Mouse (Mus musculus) limb, embryonic 15.5 days (tissue): ENCODE results near the gene Eif4ebp2. TPM values are rescaled to one million over a fixed set of nuclear protein-coding genes. Genes with fewer than 3 reads are reported as not detected.

Source experiments
- ATAC-seq: fragments of 200-750 bp; cut with Nextera tagmentation; 2 replicates; pipeline ENCODE4 v1.8.0; 2017; ENCODE audit warnings: low read depth, moderate TSS enrichment; ENCODE audit not compliant: insufficient number of reproducible peaks, low FRiP score, low TSS enrichment
- H3K27ac ChIP-seq: fragments of 300-500 bp; sonication (generic); 2 replicates; pipeline ENCODE4 v1.5.1; 2015; ENCODE audit warnings: moderate library complexity, mild to moderate bottlenecking, inconsistent platforms
- H3K27me3 ChIP-seq: fragments of 300-500 bp; sonication (generic); 2 replicates; pipeline ENCODE4 v1.6.1; 2015; ENCODE audit warnings: inconsistent platforms
- H3K36me3 ChIP-seq: fragments of 300-500 bp; sonication (generic); 2 replicates; pipeline ENCODE4 v1.6.1; 2015; ENCODE audit warnings: inconsistent platforms
- H3K4me1 ChIP-seq: fragments of 300-500 bp; sonication (generic); 2 replicates; pipeline ENCODE4 v1.6.1; 2015; ENCODE audit warnings: inconsistent platforms
- H3K4me2 ChIP-seq: fragments of 300-500 bp; sonication (generic); 2 replicates; pipeline ENCODE4 v1.6.1; 2015; ENCODE audit warnings: mild to moderate bottlenecking, inconsistent platforms
- H3K4me3 ChIP-seq: fragments of 300-500 bp; sonication (generic); 2 replicates; pipeline ENCODE4 v1.5.1; 2015; ENCODE audit warnings: mild to moderate bottlenecking, inconsistent platforms
- H3K9ac ChIP-seq: fragments of 300-500 bp; sonication (generic); 2 replicates; pipeline ENCODE4 v1.6.1; 2015; ENCODE audit warnings: inconsistent platforms
- H3K9me3 ChIP-seq: fragments of 300-500 bp; sonication (generic); 2 replicates; pipeline ENCODE4 v1.6.1; 2016; ENCODE audit warnings: inconsistent platforms
- WGBS: fragments of 180-500 bp; shearing (Covaris S2); methylation state at CpG from one replicate; pipeline ENCODE4 v1.1.7; 2015; 5-methylcytosine and 5-hydroxymethylcytosine counted together
- polyA plus RNA-seq: library from polyadenylated mRNA; unstranded; fragments of >200 nt; fragmentation: Nextera tagmentation; extraction: Ambion mirVana; gene quantifications from 2 replicates; pipeline ENCODE4 v1.2.1, GENCODE M21; 2015

The Eif4ebp2 gene
- polyA plus RNA-seq, 1 experiment from 2014 or later: 64.5 TPM

DNA sequence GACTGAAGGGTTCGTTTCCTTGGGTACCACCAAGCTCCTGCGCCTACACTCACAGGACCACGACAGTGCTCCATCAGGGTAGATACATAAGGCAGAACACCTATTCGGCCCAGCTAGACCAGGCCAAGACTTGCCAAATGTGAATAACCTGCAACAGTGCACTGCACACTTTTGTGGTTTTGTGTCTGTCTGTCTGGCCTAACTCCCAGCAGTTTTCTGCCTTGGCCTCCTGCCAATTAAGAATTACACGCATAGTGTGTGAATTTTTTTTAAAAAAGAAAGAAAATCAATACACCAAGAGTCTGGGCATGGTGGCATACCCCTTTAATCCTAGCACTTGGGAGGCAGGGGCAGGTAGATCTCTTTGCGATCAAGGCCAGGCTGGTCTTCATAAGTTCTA, 24.5 kb downstream of the Eif4ebp2 start:
- H3K27me3 ChIP-seq: no peaks in the 10 kb centered on the region
- no peak overlapping the region for H3K27ac ChIP-seq
- no peak overlapping the region for H3K9ac ChIP-seq
- peaks cover 12% of the 10 kb centered on the region; the same call in 1 of the 2 replicates for H3K4me1 ChIP-seq
- no peaks in the 10 kb centered on the region for H3K9me3 ChIP-seq
- no peak overlapping the region for H3K4me2 ChIP-seq
- WGBS: 80% methylated on average over 6 of the region's 6 CpGs
- no peak for ATAC-seq
- no peak overlapping the region for H3K4me3 ChIP-seq
- peaks cover 37% of the 10 kb centered on the region for H3K36me3 ChIP-seq

DNA sequence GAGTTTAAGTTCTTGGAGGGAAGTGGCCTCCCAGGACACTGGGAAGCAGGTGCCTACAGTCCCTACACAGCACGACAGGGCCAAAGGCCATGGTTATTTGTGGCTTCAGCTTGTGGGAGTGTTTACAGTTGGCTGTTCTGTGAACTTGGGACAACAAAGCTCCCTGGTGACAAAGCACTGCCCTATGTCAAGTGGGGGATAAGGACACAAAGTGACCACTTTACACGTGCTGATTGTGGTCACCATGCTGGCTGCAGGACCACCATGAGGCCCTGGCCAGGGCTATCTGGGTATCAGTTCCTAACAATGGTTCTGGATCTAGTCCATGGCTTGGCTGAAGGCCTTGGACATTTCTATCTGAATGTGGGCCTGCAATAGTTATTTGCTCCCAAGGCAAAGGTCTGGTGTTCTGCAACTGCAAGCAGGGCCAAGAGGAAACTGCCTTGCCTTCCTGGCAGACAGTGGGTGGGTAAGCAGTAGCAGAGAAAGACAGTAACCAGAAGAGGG, 26.2 kb downstream of the Eif4ebp2 start:
- no peak overlapping the region for H3K4me2 ChIP-seq
- WGBS: 61% methylated on average over 2 of the region's 2 CpGs
- peaks cover 12% of the 10 kb centered on the region; the same call in 1 of the 2 replicates for H3K4me1 ChIP-seq
- no peaks in the 10 kb centered on the region for H3K27me3 ChIP-seq
- no peaks in the 10 kb centered on the region for H3K9me3 ChIP-seq
- H3K36me3 ChIP-seq: peaks cover 28% of the 10 kb centered on the region
- ATAC-seq: no peak
- H3K4me3 ChIP-seq: no peak overlapping the region
- H3K27ac ChIP-seq: no peak overlapping the region; the same call in 1 of the 2 replicates
- H3K9ac ChIP-seq: no peak overlapping the region

DNA sequence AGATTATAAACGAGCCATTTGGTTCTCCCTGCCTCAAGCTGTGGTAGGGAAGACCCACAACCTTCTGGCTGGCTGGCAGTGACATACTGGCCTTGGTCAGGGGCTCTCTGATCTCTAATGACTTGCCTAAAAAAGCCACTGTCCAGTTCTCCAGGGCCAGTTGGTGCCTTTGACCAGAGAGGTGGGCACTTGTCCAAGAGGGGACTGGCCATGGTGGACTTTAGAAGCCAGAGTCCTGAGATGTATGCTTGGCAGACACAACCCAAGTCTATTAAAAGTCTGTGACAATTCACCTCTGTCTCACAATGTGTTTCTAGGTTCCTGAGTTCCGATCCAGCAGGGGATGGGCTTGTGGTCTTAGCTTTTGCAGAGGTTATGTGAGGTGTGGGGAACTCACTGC, 27.4 kb downstream of the Eif4ebp2 start:
- 65% methylated on average over 2 of the region's 2 CpGs for WGBS
- H3K4me3 ChIP-seq: no peak overlapping the region

DNA sequence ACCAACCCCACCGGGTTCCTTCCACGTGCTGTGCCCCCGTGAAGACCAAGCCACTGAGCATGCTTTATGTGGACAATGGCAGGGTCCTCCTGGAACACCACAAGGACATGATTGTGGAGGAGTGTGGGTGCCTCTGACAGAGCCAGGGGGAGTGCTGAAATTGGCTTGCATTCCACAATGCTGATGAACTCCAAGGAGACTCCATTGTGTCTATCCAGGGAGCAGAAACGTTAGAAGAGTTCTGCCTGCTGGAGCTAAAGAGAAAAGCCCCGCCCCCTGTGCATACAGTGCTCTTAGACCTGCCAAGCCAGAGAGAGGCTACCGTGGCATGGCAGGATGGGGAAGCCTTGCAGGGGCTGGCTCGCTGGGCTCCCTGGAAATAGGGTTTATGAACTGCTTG, 28.0 kb downstream of the Eif4ebp2 start:
- peaks cover 11% of the 10 kb centered on the region; the same call in 1 of the 2 replicates for H3K36me3 ChIP-seq
- H3K9me3 ChIP-seq: no peaks in the 10 kb centered on the region
- H3K9ac ChIP-seq: no peak overlapping the region
- no peak overlapping the region for H3K4me3 ChIP-seq
- WGBS: 30% methylated on average over 7 of the region's 7 CpGs
- no peak overlapping the region for H3K4me2 ChIP-seq
- H3K27ac ChIP-seq: no peak overlapping the region
- H3K27me3 ChIP-seq: peaks cover 12% of the 10 kb centered on the region
- ATAC-seq: no peak
- peaks cover 12% of the 10 kb centered on the region; the same call in 1 of the 2 replicates for H3K4me1 ChIP-seq

More for the DNA sequence above, 27.4 kb downstream of the Eif4ebp2 start:
- Histone ChIP-seq H3K27me3 (peaks cover 7% of the 10 kb centered on the region), H3K36me3 (peaks cover 16% of the 10 kb centered on the region), H3K4me2 (no peak overlapping the region), H3K9me3 (no peaks in the 10 kb centered on the region), H3K9ac (no peak overlapping the region), H3K4me1 (peaks cover 12% of the 10 kb centered on the region; the same call in 1 of the 2 replicates), H3K27ac (no peak overlapping the region)
- ATAC-seq: no peak

DNA sequence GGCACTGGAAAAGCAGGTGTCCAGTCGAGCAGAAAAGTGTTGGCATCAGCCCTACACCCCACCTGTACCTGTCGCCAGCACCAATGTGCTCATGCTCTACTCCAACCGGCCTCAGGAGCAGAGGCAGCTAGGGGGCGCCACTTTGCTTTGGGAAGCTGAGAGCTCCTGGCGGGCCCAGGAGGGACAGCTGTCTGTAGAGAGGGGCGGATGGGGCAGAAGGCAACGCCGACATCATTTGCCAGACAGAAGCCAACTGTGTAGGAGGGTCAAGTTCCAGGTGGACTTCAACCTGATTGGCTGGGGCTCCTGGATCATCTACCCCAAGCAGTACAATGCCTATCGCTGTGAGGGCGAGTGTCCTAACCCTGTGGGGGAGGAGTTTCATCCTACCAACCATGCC, 29.2 kb downstream of the Eif4ebp2 start:
- Histone ChIP-seq H3K27me3 (peaks cover 24% of the 10 kb centered on the region), H3K9me3 (no peaks in the 10 kb centered on the region), H3K4me3 (no peak overlapping the region), H3K4me2 (no peak overlapping the region), H3K4me1 (peaks cover 21% of the 10 kb centered on the region), H3K9ac (no peak overlapping the region), H3K27ac (no peak overlapping the region), H3K36me3 (peaks cover under 1% of the 10 kb centered on the region; the same call in 1 of the 2 replicates)
- WGBS: 57% methylated on average over 10 of the region's 10 CpGs
- ATAC-seq: no peak

DNA sequence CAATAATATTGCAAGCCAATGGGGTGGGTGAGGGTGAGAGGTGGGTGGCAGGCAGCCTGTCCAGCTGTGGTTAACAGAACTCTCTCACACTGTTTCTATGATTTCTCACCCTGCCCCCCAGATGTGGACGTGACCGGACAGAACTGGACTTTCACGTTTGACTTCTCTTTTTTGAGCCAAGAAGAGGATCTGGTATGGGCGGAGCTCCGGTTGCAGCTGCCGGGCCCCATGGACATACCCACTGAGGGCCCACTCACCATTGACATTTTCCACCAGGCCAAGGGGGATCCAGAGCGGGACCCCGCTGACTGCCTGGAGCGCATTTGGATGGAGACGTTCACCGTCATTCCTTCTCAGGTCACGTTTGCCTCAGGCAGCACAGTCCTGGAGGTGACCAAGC, 29.6 kb downstream of the Eif4ebp2 start:
- peaks cover 26% of the 10 kb centered on the region for H3K4me1 ChIP-seq
- H3K4me3 ChIP-seq: no peak overlapping the region
- no peak overlapping the region for H3K4me2 ChIP-seq
- H3K9ac ChIP-seq: no peak overlapping the region
- WGBS: 73% methylated on average over 12 of the region's 12 CpGs
- peaks cover 28% of the 10 kb centered on the region for H3K27me3 ChIP-seq
- no peak for ATAC-seq
- H3K36me3 ChIP-seq: no peaks in the 10 kb centered on the region
- no peak overlapping the region for H3K27ac ChIP-seq
- no peaks in the 10 kb centered on the region for H3K9me3 ChIP-seq

DNA sequence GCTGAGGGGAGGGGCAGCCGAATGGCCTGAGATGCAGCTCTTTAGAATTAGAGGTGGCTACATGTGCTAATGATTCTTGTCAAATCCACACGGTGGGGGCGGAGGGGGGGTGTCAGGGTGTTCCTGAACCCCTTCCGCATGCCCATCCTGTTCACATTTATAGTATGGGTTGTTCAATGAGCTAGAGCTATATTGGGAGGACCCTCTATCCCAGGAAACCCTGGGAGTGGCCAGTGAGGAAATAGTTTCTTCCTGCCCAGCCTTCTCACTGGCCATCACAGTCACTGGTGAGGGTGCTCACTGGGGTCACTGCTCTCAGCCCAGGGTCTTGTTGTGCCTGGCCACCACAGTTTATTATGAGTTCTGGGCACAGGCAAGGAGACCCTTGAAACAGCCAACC, 32.5 kb downstream of the Eif4ebp2 start:
- no peaks in the 10 kb centered on the region for H3K9me3 ChIP-seq
- peaks cover 51% of the 10 kb centered on the region for H3K27me3 ChIP-seq
- no peak for ATAC-seq
- no peaks in the 10 kb centered on the region for H3K36me3 ChIP-seq
- no peak overlapping the region for H3K4me2 ChIP-seq
- H3K4me3 ChIP-seq: no peak overlapping the region
- H3K9ac ChIP-seq: no peak overlapping the region
- no peak overlapping the region for H3K27ac ChIP-seq
- peaks cover 28% of the 10 kb centered on the region for H3K4me1 ChIP-seq
- whole genome bisulfite sequencing: 71% methylated on average over 4 of the region's 4 CpGs

DNA sequence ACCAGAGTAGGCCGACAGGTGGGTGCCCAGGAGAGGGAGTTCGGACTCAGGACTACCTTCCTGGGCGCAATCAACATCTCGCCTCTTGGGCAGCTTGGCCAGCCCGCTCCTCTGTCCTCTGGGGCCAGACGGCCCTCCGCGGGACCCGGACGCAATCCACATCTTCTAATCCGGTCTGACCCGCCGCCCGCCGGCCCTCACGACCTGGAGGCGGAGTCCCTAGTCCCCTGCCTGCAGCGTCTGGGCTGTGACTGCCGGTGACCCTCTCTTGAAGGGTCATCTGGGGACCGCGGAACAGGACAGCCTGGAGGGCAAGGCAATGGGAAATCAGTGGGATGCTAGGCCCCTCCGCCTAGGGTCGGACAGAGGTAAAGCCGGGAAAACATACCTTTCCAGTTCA, 33.3 kb downstream of the Eif4ebp2 start:
- WGBS: 8% methylated on average over 22 of the region's 24 CpGs
- Histone ChIP-seq H3K9me3 (no peaks in the 10 kb centered on the region), H3K4me3 (no peak overlapping the region)

DNA sequence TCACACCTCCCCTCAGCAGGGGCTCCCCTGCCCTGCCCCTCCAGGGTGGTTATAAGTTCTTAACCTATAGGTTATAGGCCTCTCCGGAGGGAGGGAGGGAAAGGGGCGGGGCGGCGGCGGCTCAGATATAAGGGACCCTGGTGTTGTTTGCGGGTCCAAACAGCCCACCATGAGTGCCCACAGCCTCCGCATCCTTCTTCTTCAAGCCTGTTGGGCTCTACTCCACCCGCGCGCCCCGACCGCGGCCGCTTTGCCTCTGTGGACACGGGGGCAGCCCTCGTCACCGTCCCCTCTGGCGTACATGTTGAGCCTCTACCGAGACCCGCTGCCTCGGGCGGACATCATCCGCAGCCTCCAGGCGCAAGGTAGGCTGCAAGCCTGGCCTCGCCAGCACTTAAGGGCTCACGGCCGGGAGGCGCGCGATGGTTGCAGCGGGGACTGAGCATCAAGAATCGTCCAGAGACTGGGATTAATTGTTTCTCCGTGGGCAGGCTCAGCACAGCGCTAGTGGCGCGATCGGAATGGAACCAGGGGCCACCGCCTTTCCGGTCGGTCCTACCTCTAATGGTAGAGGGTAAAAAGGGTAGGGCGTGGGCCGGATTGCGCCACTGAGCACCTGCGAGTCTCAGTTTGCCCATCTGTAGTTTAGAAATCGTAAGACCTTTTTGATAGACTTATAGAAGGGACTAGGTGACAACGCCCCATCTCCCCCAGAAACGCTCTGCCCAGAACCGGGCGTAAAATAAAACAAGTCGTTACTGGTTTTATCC, 34.1 kb downstream of the Eif4ebp2 start:
- Histone ChIP-seq H3K4me2 (peak overlapping the region; percentile 78), H3K9me3 (no peaks in the 10 kb centered on the region), H3K27ac (no peak overlapping the region), H3K27me3 (peaks cover 51% of the 10 kb centered on the region), H3K36me3 (no peaks in the 10 kb centered on the region), H3K4me1 (peaks cover 20% of the 10 kb centered on the region), H3K9ac (no peak overlapping the region), H3K4me3 (peak overlapping the region; percentile 42)
- ATAC-seq: no peak
- WGBS: 1% methylated on average over 48 of the region's 50 CpGs

More for the DNA sequence above, 33.3 kb downstream of the Eif4ebp2 start:
- no peak overlapping the region for H3K27ac ChIP-seq
- no peak overlapping the region for H3K4me2 ChIP-seq
- H3K27me3 ChIP-seq: peaks cover 51% of the 10 kb centered on the region
- ATAC-seq: no peak
- H3K4me1 ChIP-seq: peaks cover 22% of the 10 kb centered on the region
- H3K9ac ChIP-seq: no peak overlapping the region
- no peaks in the 10 kb centered on the region for H3K36me3 ChIP-seq

DNA sequence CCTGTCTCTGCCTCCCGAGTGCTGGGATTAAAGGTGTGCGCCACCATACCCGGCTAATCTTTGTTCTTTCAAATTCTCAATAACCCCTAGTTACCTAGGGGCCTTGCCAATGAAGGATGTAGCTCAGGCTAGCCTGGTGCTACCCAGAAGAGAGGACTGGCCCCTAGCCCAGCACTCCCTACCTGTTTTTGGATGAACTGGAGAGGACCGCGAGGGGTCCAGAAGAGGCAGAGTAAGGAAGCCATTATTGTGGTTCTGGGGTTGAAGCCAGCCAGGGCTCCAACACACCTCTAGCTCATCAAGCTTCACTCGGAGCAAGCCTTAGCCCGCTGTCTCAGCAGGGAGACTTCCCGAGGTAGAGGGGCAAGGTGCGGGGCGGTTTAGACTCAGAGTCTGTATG, 34.8 kb downstream of the Eif4ebp2 start, which contains the start of gene Nodal:
Gene Nodal, plus strand, starts transcription at position 301 of the 400 bp plus-strand sequence.
- Histone ChIP-seq H3K4me3 (peak within 1 kb of the TSS; percentile 42), H3K9me3 (no peaks in the 10 kb centered on the region), H3K4me2 (peak within 1 kb of the TSS; percentile 78), H3K36me3 (no peaks in the 10 kb centered on the region), H3K9ac (no peak within 1 kb of the TSS), H3K27me3 (peaks cover 51% of the 10 kb centered on the region), H3K27ac (no peak within 1 kb of the TSS), H3K4me1 (peaks cover 21% of the 10 kb centered on the region)
- ATAC-seq: no peak
- WGBS: 20% methylated on average over 10 of the region's 10 CpGs

DNA sequence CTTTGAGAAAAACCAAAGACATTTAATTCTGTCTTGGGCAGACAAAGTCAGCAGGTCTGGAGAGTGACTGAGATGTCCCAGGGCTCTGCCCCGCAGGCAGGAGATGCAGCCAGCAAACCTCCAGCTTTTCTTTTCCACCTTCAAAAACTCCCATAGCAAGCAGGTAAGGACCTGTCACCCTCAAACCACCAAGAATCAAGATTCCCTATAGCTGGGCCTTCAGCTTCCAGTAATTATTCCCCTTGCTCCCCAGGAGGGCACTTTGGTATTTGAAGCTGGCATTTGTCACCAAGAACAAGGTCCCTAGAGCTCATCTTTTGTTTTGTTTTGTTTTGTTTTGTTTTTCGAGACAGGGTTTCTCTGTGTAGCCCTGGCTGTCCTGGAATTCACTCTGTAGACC, 35.4 kb downstream of the Eif4ebp2 start:
- Histone ChIP-seq H3K4me2 (no peak overlapping the region), H3K27me3 (peaks cover 51% of the 10 kb centered on the region), H3K4me1 (peaks cover 21% of the 10 kb centered on the region), H3K27ac (no peak overlapping the region), H3K36me3 (no peaks in the 10 kb centered on the region), H3K4me3 (no peak overlapping the region), H3K9me3 (no peaks in the 10 kb centered on the region), H3K9ac (no peak overlapping the region)
- 41% methylated on average over 2 of the region's 2 CpGs for WGBS
- ATAC-seq: no peak

DNA sequence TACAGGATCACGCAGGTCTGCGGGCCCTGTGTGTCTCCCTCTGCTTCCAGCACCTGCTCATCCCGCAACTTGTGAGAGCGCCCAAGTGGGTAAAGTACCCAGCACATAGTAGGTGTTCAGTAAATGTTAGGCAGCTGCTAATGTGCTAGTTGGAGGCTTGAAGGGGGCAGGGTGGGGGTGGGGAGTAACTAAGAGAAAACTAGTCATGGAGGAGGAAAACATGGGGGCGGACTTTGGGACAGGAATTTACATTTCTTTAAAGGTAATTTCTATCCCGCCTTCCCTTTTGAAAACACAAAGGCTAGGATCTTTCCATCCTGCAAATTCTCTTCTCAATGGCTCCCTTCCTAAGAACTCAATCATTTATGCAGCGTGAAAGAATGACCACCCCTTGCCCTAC, 35.9 kb downstream of the Eif4ebp2 start:
- peaks cover 51% of the 10 kb centered on the region for H3K27me3 ChIP-seq
- no peak overlapping the region for H3K9ac ChIP-seq
- H3K27ac ChIP-seq: no peak overlapping the region
- no peaks in the 10 kb centered on the region for H3K9me3 ChIP-seq
- WGBS: 36% methylated on average over 7 of the region's 7 CpGs
- peaks cover 21% of the 10 kb centered on the region for H3K4me1 ChIP-seq
- H3K36me3 ChIP-seq: no peaks in the 10 kb centered on the region
- H3K4me3 ChIP-seq: no peak overlapping the region
- no peak overlapping the region for H3K4me2 ChIP-seq
- no peak for ATAC-seq
